Mouse (Mus musculus): ENCODE measurements around the gene Rdm1.
"Not testable (repeated sequence)": the region's sequence is repeated elsewhere in the genome, so short reads cannot be mapped to it uniquely, and the experiment has no call there.

The Rdm1 gene

GRCm38 (mm10) chr11:101626995-101627856, at the start of gene Rdm1:
Gene Rdm1 (plus strand): TSS chr11:101627195.
- DNase-seq (ENCODE audit: low read depth) = peak; percentile 85

- no peak for DNase-seq (ENCODE audit: low read depth)
These were observed 45.8 kb upstream of the Rdm1 start for GRCm38 (mm10) chr11:101581081-101581764.

GRCm38 (mm10) chr11:101582054-101583035, 44.6 kb upstream of the Rdm1 start, which contains the start of gene Tmem106a:
Gene Tmem106a (plus strand): TSS chr11:101582242.
- peak; percentile 87 for DNase-seq (ENCODE audit: low read depth)

- no peak for DNase-seq (ENCODE audit: low read depth)
These were observed 43.8 kb upstream of the Rdm1 start for GRCm38 (mm10) chr11:101583205-101583604.

- not testable (repeated sequence) for DNase-seq (ENCODE audit: low read depth)
These were observed 42.0 kb upstream of the Rdm1 start for GRCm38 (mm10) chr11:101585031-101585430.

GRCm38 (mm10) chr11:101585805-101586204, 41.2 kb upstream of the Rdm1 start:
- DNase-seq (ENCODE audit: low read depth) = no peak

GRCm38 (mm10) chr11:101587676-101588075, 39.3 kb upstream of the Rdm1 start:
- no peak for DNase-seq (ENCODE audit: low read depth)

GRCm38 (mm10) chr11:101588868-101589267, 38.1 kb upstream of the Rdm1 start:
- no peak for DNase-seq (ENCODE audit: low read depth)

- peak; percentile 62 for DNase-seq (ENCODE audit: low read depth)
These were observed 37.6 kb upstream of the Rdm1 start for GRCm38 (mm10) chr11:101589444-101589843.

GRCm38 (mm10) chr11:101589989-101590624, 36.9 kb upstream of the Rdm1 start:
- DNase-seq (ENCODE audit: low read depth) = no peak

- no peak for DNase-seq (ENCODE audit: low read depth)
These were observed 27.8 kb upstream of the Rdm1 start, which contains the start of gene Gm11634 for GRCm38 (mm10) chr11:101599156-101599555. Gene Gm11634 (minus strand): TSS chr11:101599256.

GRCm38 (mm10) chr11:101602491-101602890, 24.5 kb upstream of the Rdm1 start:
- peak; percentile 88 for DNase-seq (ENCODE audit: low read depth)

- DNase-seq (ENCODE audit: low read depth) = no peak
These were observed 22.9 kb upstream of the Rdm1 start for GRCm38 (mm10) chr11:101604116-101604515.

GRCm38 (mm10) chr11:101604531-101605453, 22.2 kb upstream of the Rdm1 start:
- peak; percentile 90 for DNase-seq (ENCODE audit: low read depth)

- DNase-seq (ENCODE audit: low read depth) = not testable (repeated sequence)
These were observed 19.9 kb upstream of the Rdm1 start for GRCm38 (mm10) chr11:101607134-101607533.

- DNase-seq (ENCODE audit: low read depth) = no peak
These were observed 16.6 kb upstream of the Rdm1 start for GRCm38 (mm10) chr11:101610445-101610844.

- no peak for DNase-seq (ENCODE audit: low read depth)
These were observed 13.4 kb upstream of the Rdm1 start for GRCm38 (mm10) chr11:101613596-101613995.

- DNase-seq (ENCODE audit: low read depth) = no peak
These were observed 12.9 kb upstream of the Rdm1 start for GRCm38 (mm10) chr11:101614116-101614515.

GRCm38 (mm10) chr11:101615380-101615779, 11.6 kb upstream of the Rdm1 start:
- DNase-seq (ENCODE audit: low read depth) = no peak

GRCm38 (mm10) chr11:101616104-101616503, 10.9 kb upstream of the Rdm1 start:
- no peak for DNase-seq (ENCODE audit: low read depth)

Measured in c-Kit-positive CD71-positive TER-119-negative erythroid progenitor cells, embryonic 14.5 days (primary cell).